ENCODE assay signal across 8 mouse cellular contexts in the genomic region with DNA sequence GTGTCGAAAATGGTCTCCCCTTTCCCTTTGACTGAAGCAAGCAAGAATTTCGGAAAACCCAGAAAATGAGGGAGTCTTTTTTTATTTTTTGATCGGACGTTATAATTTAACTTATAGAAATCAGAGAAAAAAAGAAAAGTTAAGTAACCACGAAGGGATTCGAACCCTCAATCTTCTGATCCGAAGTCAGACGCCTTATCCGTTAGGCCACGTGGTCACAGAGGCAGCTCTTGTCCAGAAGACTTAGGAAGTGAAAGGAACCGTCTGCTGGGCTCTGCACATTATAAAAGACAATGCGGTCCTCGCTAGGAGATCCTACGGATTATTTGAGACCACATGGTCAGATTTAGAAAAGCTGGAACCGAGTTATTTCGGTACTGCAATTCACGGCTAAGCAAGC. TPM values are rescaled to one million over a fixed set of nuclear protein-coding genes. Genes with fewer than 3 reads are reported as not detected.
DNase-seq lines count a peak whose midpoint lies in the region; ATAC-seq lines count a peak whose summit lies in the region.

No protein-coding gene starts in this region.

- H3K27ac ChIP-seq in hindbrain, embryonic 15.5 days (replicated peaks): peak overlapping the region; percentile 79

- H3K4me1 ChIP-seq in hindbrain, embryonic 15.5 days (replicated peaks): peaks cover 24% of the 10 kb centered on the region

- no peaks in the 10 kb centered on the region for H3K36me3 ChIP-seq in hindbrain, embryonic 15.5 days

- peak; percentile 62 for ATAC-seq in hindbrain, embryonic 15.5 days (ENCODE audit: low FRiP score, low read depth)

- H3K4me3 ChIP-seq in hindbrain, embryonic 15.5 days: peak overlapping the region; percentile 52

- no peaks in the 10 kb centered on the region for H3K27me3 ChIP-seq in hindbrain, embryonic 15.5 days

- peak; percentile 91 for DNase-seq in R1 (ENCODE audit: low read depth, low spot score)
- peak; percentile 89 to 96 for DNase-seq in cerebellum, postnatal 4 days (ENCODE audit: low spot score in 2 of 2)
- DNase-seq in frontal cortex, postnatal 36 days (ENCODE audit: low spot score in 2 of 2): peak; percentile 96 to 97
- peak; percentile 89 to 94 for DNase-seq in layer of hippocampus, postnatal 36 days
- DNase-seq in lung, postnatal 14 days: peak; percentile 96
- peak; percentile 85 for DNase-seq in ovary, postnatal 36 days (ENCODE audit: low spot score)
- DNase-seq in thymus, postnatal 25 days: peak; percentile 91

- under 1% methylated on average over 17 of the region's 17 CpGs for WGBS in hindbrain, embryonic 15.5 days

- peak overlapping the region; percentile 42 for H3K9ac ChIP-seq in hindbrain, embryonic 15.5 days

- H3K9me3 ChIP-seq in hindbrain, embryonic 15.5 days: no peaks in the 10 kb centered on the region

- H3K4me2 ChIP-seq in hindbrain, embryonic 15.5 days: peak overlapping the region; percentile 57

RNA-seq across cellular contexts. Expression of gene Hist1h4h, which starts 4.5 kb away (rescaled TPM):
- polyA plus RNA-seq in hindbrain, embryonic 15.5 days (2015; fragmentation: Nextera tagmentation; extraction: Ambion mirVana): 1.7 and 2.7 TPM in 2 replicates
- 100 to 1,000 TPM; 363 to 377 TPM for total RNA-seq in layer of hippocampus, postnatal 36 days (2021)

RNA-seq across cellular contexts. Expression of gene Hist1h2af, which starts 7.4 kb away (rescaled TPM):
- 0.82 and 2.1 TPM in 2 replicates for polyA plus RNA-seq in hindbrain, embryonic 15.5 days (2015; fragmentation: Nextera tagmentation; extraction: Ambion mirVana)
- 10 to 100 TPM; 12.2 to 14.4 TPM for total RNA-seq in layer of hippocampus, postnatal 36 days (2021)

RNA-seq across cellular contexts. Expression of gene Hist1h3g, which starts 8.9 kb away (rescaled TPM):
- polyA plus RNA-seq in hindbrain, embryonic 15.5 days (2015; fragmentation: Nextera tagmentation; extraction: Ambion mirVana): 0.85 and 1.2 TPM in 2 replicates
- total RNA-seq in layer of hippocampus, postnatal 36 days (2021): 1 to 10 TPM; 3.9 to 4.9 TPM

RNA-seq across cellular contexts. Expression of gene Hist1h2bh, which starts 16.9 kb away (rescaled TPM):
- 0.17 and 0.19 TPM in 2 replicates for polyA plus RNA-seq in hindbrain, embryonic 15.5 days (2015; fragmentation: Nextera tagmentation; extraction: Ambion mirVana)
- 1 to 10 TPM; 1.1 to 1.2 TPM for total RNA-seq in layer of hippocampus, postnatal 36 days (2021)

RNA-seq across cellular contexts. Expression of gene Hist1h3f, which starts 17.5 kb away (rescaled TPM):
- polyA plus RNA-seq in hindbrain, embryonic 15.5 days (2015; fragmentation: Nextera tagmentation; extraction: Ambion mirVana): 0.21 and 0.62 TPM in 2 replicates
- 10 to 100 TPM; 16.2 to 17.4 TPM for total RNA-seq in layer of hippocampus, postnatal 36 days (2021)

Comparison
In these comparisons a context has a peak if more than half of its experiments do, and no peak if none do; other contexts are left out.
1. Peak in every context shown above with its lines: DNase-seq, ATAC-seq, H3K4me3 ChIP-seq and H3K27ac ChIP-seq.